Mouse (Mus musculus) liver, adult 2 months (tissue): ENCODE measurements around the gene Entr1.

Source experiments
- CTCF ChIP-seq: fragments of 200-500 bp; IDR thresholded peaks from 2 replicates; pipeline ENCODE4 v1.5.1; 2011; ENCODE audit warnings: low read depth, low read length, control low read depth
- POLR2A ChIP-seq: fragments of 200-500 bp; IDR thresholded peaks from 2 replicates; pipeline ENCODE4 v1.6.1; 2011; ENCODE audit warnings: low read length, control low read depth; ENCODE audit not compliant: insufficient read depth; ENCODE audit errors: extremely low read depth

DNA sequence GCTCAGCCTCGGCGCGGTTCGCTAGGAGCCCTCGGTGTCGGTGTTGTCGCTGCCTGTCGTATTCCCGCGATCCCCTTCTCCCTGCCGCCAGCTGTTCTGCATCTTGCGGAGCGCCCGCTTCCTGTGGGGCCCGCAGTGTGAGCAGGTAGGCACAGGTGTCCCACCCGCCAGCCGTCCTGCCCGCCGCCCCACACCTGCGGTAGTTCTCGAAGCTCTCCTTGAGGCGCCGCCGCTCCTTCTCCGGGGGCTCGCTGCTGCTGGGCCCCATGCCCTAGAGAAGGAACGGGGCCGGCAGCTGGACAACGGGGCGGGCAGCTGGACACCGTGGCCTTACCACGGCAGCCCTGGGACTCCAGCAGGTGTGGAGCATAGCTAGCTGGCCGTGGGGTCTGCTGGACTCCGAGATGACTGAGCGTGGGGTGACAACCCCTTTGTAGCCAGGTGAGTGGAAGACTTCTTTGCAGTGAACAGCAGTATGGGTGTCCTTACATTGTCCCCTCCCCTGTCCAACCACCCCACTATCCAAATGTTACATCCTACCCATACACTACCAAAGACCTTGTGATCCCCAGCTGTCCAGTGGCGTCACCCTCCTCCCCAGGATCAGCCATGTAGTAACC lies 36.7 kb downstream of the Entr1 start:
- no peak for TF ChIP-seq CTCF
- no peak for TF ChIP-seq POLR2A
